8 mouse cellular contexts compared by ENCODE assay signal in genomic region chr1:86424835-86425547, GRCm38 (mm10). TPM values are rescaled to one million over a fixed set of nuclear protein-coding genes. Genes with fewer than 3 reads are reported as not detected.
A peak's percentile ranks its signal among the peaks of the same experiment; 100 is the strongest.
DNase-seq lines count a peak whose midpoint lies in the region; ATAC-seq and TF ChIP-seq lines count a peak whose summit lies in the region.

No protein-coding gene starts in this region.

- peak overlapping the region; percentile 79 for H3K4me3 ChIP-seq in testis, adult 2 months (ENCODE audit: control insufficient read depth, low read depth, low read length)
- H3K4me3 ChIP-seq in embryonic facial prominence, embryonic 13.5 days, result no peak overlapping the region
- no peak overlapping the region for H3K4me3 ChIP-seq in hindbrain, embryonic 15.5 days
- H3K4me3 ChIP-seq in neural tube, embryonic 15.5 days (replicated peaks), result no peak overlapping the region

- ATAC-seq in embryonic facial prominence, embryonic 13.5 days (ENCODE audit: insufficient number of reproducible peaks, insufficient read depth, low FRiP score, low TSS enrichment, low read depth), result no peak
- ATAC-seq in hindbrain, embryonic 15.5 days (ENCODE audit: low FRiP score, low read depth), result peak; percentile 33; the same call in 1 of the 2 replicates
- ATAC-seq in neural tube, embryonic 15.5 days (ENCODE audit: low FRiP score), result 0 out of 2 replicates have a peak, but pooled peaks have one; percentile 17

- no peak for DNase-seq in testis, postnatal 10 days (ENCODE audit: low spot score)
- no peak for DNase-seq in kidney, postnatal 36 days
- DNase-seq in yolk sac, embryonic 10.5 days (ENCODE audit: low spot score), result no peak
- DNase-seq in urinary bladder, adult 18-20 months (ENCODE audit: low spot score in 2 of 2), result no peak

- H3K27ac ChIP-seq in testis, adult 2 months (ENCODE audit: control insufficient read depth, insufficient read depth, low read depth, low read length), result no peak overlapping the region
- peak overlapping the region; percentile 22; the same call in 1 of the 2 replicates for H3K27ac ChIP-seq in embryonic facial prominence, embryonic 13.5 days
- H3K27ac ChIP-seq in hindbrain, embryonic 15.5 days (replicated peaks), result peak overlapping the region; percentile 35; the same call in 1 of the 2 replicates
- H3K27ac ChIP-seq in neural tube, embryonic 15.5 days (replicated peaks), result 0 out of 2 replicates have a peak overlapping the region, but pooled peaks have one; percentile 20

- H3K4me2 ChIP-seq in embryonic facial prominence, embryonic 13.5 days, result no peak overlapping the region
- no peak overlapping the region for H3K4me2 ChIP-seq in hindbrain, embryonic 15.5 days
- H3K4me2 ChIP-seq in neural tube, embryonic 15.5 days, result no peak overlapping the region

- no peak overlapping the region for H3K9ac ChIP-seq in embryonic facial prominence, embryonic 13.5 days
- no peak overlapping the region for H3K9ac ChIP-seq in hindbrain, embryonic 15.5 days
- H3K9ac ChIP-seq in neural tube, embryonic 15.5 days (replicated peaks), result no peak overlapping the region

- no peak for TF ChIP-seq CTCF in testis, adult 2 months (IDR thresholded peaks at IDR 0.05; ENCODE audit: control insufficient read depth, insufficient read depth, insufficient replicate concordance, low read depth, low read length)

- TF ChIP-seq POLR2A in testis, adult 2 months (IDR thresholded peaks at IDR 0.05; ENCODE audit: control insufficient read depth, low read depth, low read length), result no peak

- H3K4me1 ChIP-seq in testis, adult 2 months (ENCODE audit: control insufficient read depth, insufficient read depth, low read length), result peaks cover 15% of the 10 kb centered on the region
- H3K4me1 ChIP-seq in embryonic facial prominence, embryonic 13.5 days, result peaks cover 16% of the 10 kb centered on the region
- peaks cover 5% of the 10 kb centered on the region; the same call in 1 of the 2 replicates for H3K4me1 ChIP-seq in hindbrain, embryonic 15.5 days (replicated peaks)
- peaks cover 16% of the 10 kb centered on the region for H3K4me1 ChIP-seq in neural tube, embryonic 15.5 days

- 19% methylated on average over 11 of the region's 11 CpGs for WGBS in embryonic facial prominence, embryonic 13.5 days
- WGBS in hindbrain, embryonic 15.5 days, result 9% methylated on average over 11 of the region's 11 CpGs
- 18% methylated on average over 11 of the region's 11 CpGs for WGBS in neural tube, embryonic 15.5 days

- no peaks in the 10 kb centered on the region for H3K27me3 ChIP-seq in testis, adult 2 months (ENCODE audit: control insufficient read depth, insufficient read depth, low read length)
- H3K27me3 ChIP-seq in embryonic facial prominence, embryonic 13.5 days, result no peaks in the 10 kb centered on the region
- H3K27me3 ChIP-seq in hindbrain, embryonic 15.5 days, result no peaks in the 10 kb centered on the region
- no peaks in the 10 kb centered on the region for H3K27me3 ChIP-seq in neural tube, embryonic 15.5 days (replicated peaks)

- H3K36me3 ChIP-seq in testis, adult 2 months (ENCODE audit: control insufficient read depth, insufficient read depth, low read length), result no peaks in the 10 kb centered on the region
- no peaks in the 10 kb centered on the region for H3K36me3 ChIP-seq in embryonic facial prominence, embryonic 13.5 days
- H3K36me3 ChIP-seq in hindbrain, embryonic 15.5 days, result no peaks in the 10 kb centered on the region
- no peaks in the 10 kb centered on the region for H3K36me3 ChIP-seq in neural tube, embryonic 15.5 days

- no peaks in the 10 kb centered on the region for H3K9me3 ChIP-seq in embryonic facial prominence, embryonic 13.5 days
- no peaks in the 10 kb centered on the region for H3K9me3 ChIP-seq in hindbrain, embryonic 15.5 days
- H3K9me3 ChIP-seq in neural tube, embryonic 15.5 days (replicated peaks), result no peaks in the 10 kb centered on the region

RNA-seq across cellular contexts. Expression of gene Nmur1, which starts 1.0 kb away (rescaled TPM):
- polyA plus RNA-seq in testis, adult 2 months (2012; rRNA removed), result 11.7 and 23.8 TPM in 2 replicates
- not detected in 2 replicates for polyA plus RNA-seq in embryonic facial prominence, embryonic 13.5 days (2015; fragmentation: Nextera tagmentation; extraction: Ambion mirVana)
- polyA plus RNA-seq in hindbrain, embryonic 15.5 days (2015; fragmentation: Nextera tagmentation; extraction: Ambion mirVana), result 0.19 and 0.25 TPM in 2 replicates
- polyA plus RNA-seq in neural tube, embryonic 15.5 days (2015; fragmentation: Nextera tagmentation; extraction: Ambion mirVana), result 0.13 TPM in 1 of 2 replicates, not detected in the other

RNA-seq across cellular contexts. Expression of gene Tex44, which starts 1.1 kb away (rescaled TPM):
- 140 and 142 TPM in 2 replicates for polyA plus RNA-seq in testis, adult 2 months (2012; rRNA removed)
- not detected in 2 replicates for polyA plus RNA-seq in embryonic facial prominence, embryonic 13.5 days (2015; fragmentation: Nextera tagmentation; extraction: Ambion mirVana)
- polyA plus RNA-seq in hindbrain, embryonic 15.5 days (2015; fragmentation: Nextera tagmentation; extraction: Ambion mirVana), result not detected in 2 replicates
- not detected in 2 replicates for polyA plus RNA-seq in neural tube, embryonic 15.5 days (2015; fragmentation: Nextera tagmentation; extraction: Ambion mirVana)

Comparison
In these comparisons a context has a peak if more than half of its experiments do, and no peak if none do; other contexts are left out.
1. RNA of gene Nmur1, which starts 1.0 kb away (polyA plus RNA-seq): 11.7 to 23.8 TPM in testis, adult 2 months; 0.19 to 0.25 TPM in hindbrain, embryonic 15.5 days, 0.13 TPM in neural tube, embryonic 15.5 days and not detected in embryonic facial prominence, embryonic 13.5 days; every median in the first group is over 10 times any median in the second.
2. RNA of gene Tex44, which starts 1.1 kb away (polyA plus RNA-seq): 140 to 142 TPM in testis, adult 2 months; not detected in embryonic facial prominence, embryonic 13.5 days, not detected in hindbrain, embryonic 15.5 days and not detected in neural tube, embryonic 15.5 days; every median in the first group is over 100 times any median in the second.